Mouse (Mus musculus) erythroblast, embryonic 14.5 days (primary cell): ENCODE measurements around the gene Drg2.

Experiments
- GATA1 ChIP-seq: IDR thresholded peaks from 2 replicates; pipeline ENCODE4 v1.6.1; 2012; ENCODE audit warnings: low read length, inconsistent platforms, mixed read lengths
- TAL1 ChIP-seq: IDR thresholded peaks from 3 replicates; pipeline ENCODE4 v1.6.1; 2012; ENCODE audit warnings: low read length, inconsistent platforms, mixed read lengths

DNA sequence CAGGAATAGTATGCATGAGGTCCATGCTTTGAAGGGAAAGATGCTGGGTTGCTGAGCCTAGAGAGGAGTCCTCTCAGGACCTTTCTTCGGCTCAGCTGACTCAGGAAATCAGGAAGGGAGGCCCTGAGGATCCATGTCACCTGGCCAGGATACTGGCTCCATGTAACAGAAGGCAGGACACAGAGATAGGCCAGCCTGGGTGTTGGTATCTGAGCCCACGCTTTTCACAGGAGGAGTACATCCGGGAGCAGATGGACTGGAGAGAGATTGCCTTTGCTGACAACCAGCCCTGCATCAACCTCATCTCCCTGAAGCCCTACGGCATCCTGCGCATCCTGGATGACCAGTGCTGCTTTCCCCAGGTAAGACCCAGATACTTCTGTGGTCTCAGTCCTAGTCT lies 38.3 kb downstream of the Drg2 start:
- TF ChIP-seq GATA1 (no peak), TAL1 (no peak)
